Mouse (Mus musculus): Measurements from ENCODE around the gene Maco1. TPM values are rescaled to one million over a fixed set of nuclear protein-coding genes. Genes with fewer than 3 reads are reported as not detected.

Maco1 gene
- 28.9 TPM for polyA plus RNA-seq (2017; shearing (Covaris generic))

DNA sequence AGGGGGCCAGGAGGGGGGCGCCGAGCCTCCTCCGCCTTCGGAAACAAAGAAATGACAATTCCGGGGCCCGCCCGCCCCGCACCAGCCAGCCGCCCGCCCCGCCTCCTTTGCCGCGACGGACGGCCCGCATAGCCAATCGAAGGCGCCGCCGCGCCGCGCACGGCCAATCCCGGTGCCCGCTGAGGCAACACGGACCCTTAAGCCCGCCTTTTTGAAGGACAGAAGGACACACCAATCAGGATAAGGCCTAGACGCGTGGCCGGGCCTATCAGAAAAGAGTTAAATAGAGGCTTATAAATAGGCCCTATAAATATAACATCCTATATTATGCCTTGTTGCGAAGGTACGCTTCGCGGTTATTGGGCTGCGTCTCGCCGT, at the start of gene Maco1:
Gene Maco1 (minus strand): TSS at position 87 of the 378 bp plus-strand sequence.

DNA sequence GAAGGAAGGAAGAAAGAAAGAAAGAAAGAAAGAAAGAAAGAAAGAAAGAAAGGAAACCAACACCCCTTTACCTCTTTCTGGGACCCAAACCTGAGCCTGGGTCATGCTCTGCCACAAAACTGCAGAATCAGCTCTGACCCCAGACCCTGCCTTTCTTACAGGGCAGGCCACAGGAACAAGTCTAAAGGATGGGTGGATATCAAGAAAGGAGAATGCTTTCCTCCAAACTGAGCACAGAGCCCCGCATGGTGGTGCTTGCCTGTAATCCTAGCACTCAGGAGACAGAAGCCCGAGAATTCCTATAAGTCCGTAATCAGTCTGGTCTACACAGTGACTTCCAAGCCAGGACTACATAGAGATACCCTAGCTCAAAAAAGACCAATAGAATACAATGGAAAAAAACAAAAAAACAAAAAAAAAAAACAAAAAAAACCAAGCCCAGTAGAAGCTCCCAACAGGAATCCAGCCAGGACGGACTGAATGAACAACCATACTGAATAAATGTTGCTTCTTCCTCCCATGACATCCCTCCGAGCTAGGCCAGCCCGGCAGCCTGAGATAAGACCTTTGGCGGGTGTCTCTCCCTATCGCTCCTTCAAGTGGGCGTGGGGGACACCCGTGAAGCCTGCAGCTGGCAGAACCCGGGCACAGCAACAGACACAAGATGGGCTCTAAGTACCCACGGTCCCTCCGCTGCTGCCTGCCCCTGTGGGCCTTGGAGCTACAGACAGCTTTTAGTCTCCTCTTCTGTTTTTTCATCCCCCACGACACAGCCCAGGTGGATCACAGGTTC, 11.0 kb upstream of the Maco1 start, which contains the start of gene Rhd:
Gene Rhd (plus strand): TSS at position 600 of the 793 bp plus-strand sequence.

GRCm38 (mm10) chr4:134767426-134768225, 85.5 kb downstream of the Maco1 start, which contains the start of gene Ldlrap1:
Gene Ldlrap1, minus strand, starts transcription at chr4:134768024.

Other genes starting within 250 kb of the Maco1 start
- 4.7 TPM for gene Man1c1, start 149.1 kb downstream of the Maco1 start, polyA plus RNA-seq (2017; shearing (Covaris generic))
- gene Ldlrap1, start 85.3 kb downstream of the Maco1 start, polyA plus RNA-seq (2017; shearing (Covaris generic)): 76.8 TPM
- not detected for gene Rhd, start 11.2 kb upstream of the Maco1 start, polyA plus RNA-seq (2017; shearing (Covaris generic))
- 291 TPM for gene Tmem50a, start 61.7 kb upstream of the Maco1 start, polyA plus RNA-seq (2017; shearing (Covaris generic))
- gene Rsrp1, start 70.2 kb upstream of the Maco1 start, polyA plus RNA-seq (2017; shearing (Covaris generic)): 849 TPM
- 331 TPM for gene Syf2, start 77.6 kb upstream of the Maco1 start, polyA plus RNA-seq (2017; shearing (Covaris generic))

Measured in effector memory CD4-positive, alpha-beta T cell, adult 7 months (primary cell).